Mouse (Mus musculus) monocyte, adult 2 months (primary cell): Measurements from ENCODE around the gene Apol7b.
"Not testable (repeated sequence)": the region's sequence is repeated elsewhere in the genome, so short reads cannot be mapped to it uniquely, and the experiment has no call there.

Experiments
- DNase-seq, 2 experiments: peaks; one replicate each; pipeline ENCODE4 v3.0.0; 2022; ENCODE audit warnings: low spot score in 2 of 2, low read depth in 1 of 2

Apol7b gene

GRCm38 (mm10) chr15:77447392-77447791, at the start of gene Apol7b:
Gene Apol7b (minus strand): TSS chr15:77447492.
- not testable (repeated sequence) for DNase-seq

GRCm38 (mm10) chr15:77494694-77495093, 47.4 kb upstream of the Apol7b start:
- not testable (repeated sequence) for DNase-seq

- not testable (repeated sequence) for DNase-seq
Observed at GRCm38 (mm10) chr15:77493181-77493580, 45.9 kb upstream of the Apol7b start.

GRCm38 (mm10) chr15:77482140-77482794, 35.0 kb upstream of the Apol7b start:
- no peak for DNase-seq

- not testable (repeated sequence) for DNase-seq
Observed at GRCm38 (mm10) chr15:77476693-77477092, 29.4 kb upstream of the Apol7b start, which contains the start of gene Apol10a. Gene Apol10a (plus strand): TSS chr15:77477047.

- DNase-seq: not testable (repeated sequence)
Observed at GRCm38 (mm10) chr15:77474699-77475390, 27.6 kb upstream of the Apol7b start.

- not testable (repeated sequence) for DNase-seq
Observed at GRCm38 (mm10) chr15:77449927-77450326, 2.6 kb upstream of the Apol7b start.

- DNase-seq: not testable (repeated sequence)
Observed at GRCm38 (mm10) chr15:77445668-77446067, 1.6 kb downstream of the Apol7b start.

- DNase-seq: not testable (repeated sequence)
Observed at GRCm38 (mm10) chr15:77444746-77445145, 2.5 kb downstream of the Apol7b start.

GRCm38 (mm10) chr15:77428690-77429448, 18.4 kb downstream of the Apol7b start:
- DNase-seq: not testable (repeated sequence)

GRCm38 (mm10) chr15:77422925-77423324, 24.4 kb downstream of the Apol7b start:
- not testable (repeated sequence) for DNase-seq

GRCm38 (mm10) chr15:77419657-77420056, 27.6 kb downstream of the Apol7b start:
- not testable (repeated sequence) for DNase-seq

GRCm38 (mm10) chr15:77416655-77417333, 30.5 kb downstream of the Apol7b start:
- DNase-seq: not testable (repeated sequence)

GRCm38 (mm10) chr15:77415653-77416052, 31.6 kb downstream of the Apol7b start:
- DNase-seq: not testable (repeated sequence)

- not testable (repeated sequence) for DNase-seq
Observed at GRCm38 (mm10) chr15:77412695-77413094, 34.6 kb downstream of the Apol7b start.

- not testable (repeated sequence) for DNase-seq
Observed at GRCm38 (mm10) chr15:77411035-77411434, 36.3 kb downstream of the Apol7b start, which contains the start of gene Apol9a. Gene Apol9a (minus strand): TSS chr15:77411135.

- DNase-seq: not testable (repeated sequence)
Observed at GRCm38 (mm10) chr15:77406370-77406769, 40.9 kb downstream of the Apol7b start.

GRCm38 (mm10) chr15:77399027-77399426, 48.3 kb downstream of the Apol7b start, which contains the start of gene Apol7a:
Gene Apol7a (minus strand): TSS chr15:77399110.
- not testable (repeated sequence) for DNase-seq

- DNase-seq: not testable (repeated sequence)
Observed at GRCm38 (mm10) chr15:77397450-77398132, 49.7 kb downstream of the Apol7b start.

GRCm38 (mm10) chr15:77393832-77394231, 53.5 kb downstream of the Apol7b start:
- not testable (repeated sequence) for DNase-seq
